Mouse (Mus musculus) layer of hippocampus, adult 18-20 months (tissue): ENCODE results near the gene Klrb1f. TPM values are rescaled to one million over a fixed set of nuclear protein-coding genes. Genes with fewer than 3 reads are reported as not detected.
A peak's percentile ranks its signal among the peaks of the same experiment; 100 is the strongest.
"Not testable (repeated sequence)": the region's sequence is repeated elsewhere in the genome, so short reads cannot be mapped to it uniquely, and the experiment has no call there.

Source experiments
- DNase-seq, 2 experiments: peaks; one replicate each; pipeline ENCODE4 v3.0.0; 2022; ENCODE audit warnings: low spot score in 2 of 2
- total RNA-seq, 2 experiments: library from RNA; stranded (reverse); gene quantifications; 2 replicates each; pipeline ENCODE4 v1.2.3; 2021

The Klrb1f gene
- total RNA-seq, 2 experiments from 2014 or later, result not detected

GRCm38 (mm10) chr6:129048857-129049473, 3.3 kb downstream of the Klrb1f start:
- DNase-seq, result no peak

GRCm38 (mm10) chr6:129049596-129050251, 4.0 kb downstream of the Klrb1f start:
- DNase-seq, result no peak

GRCm38 (mm10) chr6:129051086-129051485, 5.4 kb downstream of the Klrb1f start:
- DNase-seq, result no peak

GRCm38 (mm10) chr6:129051731-129052130, 6.0 kb downstream of the Klrb1f start:
- no peak for DNase-seq

GRCm38 (mm10) chr6:129056237-129056636, 10.5 kb downstream of the Klrb1f start:
- DNase-seq, result no peak

GRCm38 (mm10) chr6:129058013-129058412, 12.3 kb downstream of the Klrb1f start:
- no peak for DNase-seq

- DNase-seq, result no peak
Measured at GRCm38 (mm10) chr6:129065407-129065806, 19.7 kb downstream of the Klrb1f start.

- DNase-seq, result no peak
Measured at GRCm38 (mm10) chr6:129065857-129066256, 20.2 kb downstream of the Klrb1f start.

- DNase-seq, result no peak
Measured at GRCm38 (mm10) chr6:129066530-129066929, 20.8 kb downstream of the Klrb1f start.

- peak; percentile 8 to 73 for DNase-seq
Measured at GRCm38 (mm10) chr6:129066986-129067385, 21.3 kb downstream of the Klrb1f start.

- no peak for DNase-seq
Measured at GRCm38 (mm10) chr6:129085098-129085497, 39.4 kb downstream of the Klrb1f start.

- DNase-seq, result not testable (repeated sequence)
Measured at GRCm38 (mm10) chr6:129086031-129086430, 40.3 kb downstream of the Klrb1f start.

- peak in 1 of 2 experiments; percentile 49 for DNase-seq
Measured at GRCm38 (mm10) chr6:129088161-129088560, 42.5 kb downstream of the Klrb1f start.

GRCm38 (mm10) chr6:129088596-129088995, 42.9 kb downstream of the Klrb1f start:
- not testable (repeated sequence) for DNase-seq

- DNase-seq, result peak in 1 of 2 experiments; percentile 48
Measured at GRCm38 (mm10) chr6:129095166-129095565, 49.5 kb downstream of the Klrb1f start.

GRCm38 (mm10) chr6:129097929-129098328, 52.2 kb downstream of the Klrb1f start:
- no peak for DNase-seq

GRCm38 (mm10) chr6:129100794-129101193, 55.1 kb downstream of the Klrb1f start, which contains the start of gene Clec2e:
Gene Clec2e, minus strand, starts transcription at chr6:129100913.
- DNase-seq, result not testable (repeated sequence)

GRCm38 (mm10) chr6:129101604-129102003, 55.9 kb downstream of the Klrb1f start:
- no peak for DNase-seq

GRCm38 (mm10) chr6:129102858-129103555, 57.3 kb downstream of the Klrb1f start:
- DNase-seq, result no peak
